19 mouse cellular contexts compared by ENCODE assay signal in genomic region chr13:41561024-41561423, GRCm38 (mm10). TPM values are rescaled to one million over a fixed set of nuclear protein-coding genes. Genes with fewer than 3 reads are reported as not detected.
A peak's percentile ranks its signal among the peaks of the same experiment; 100 is the strongest.
DNase-seq lines count a peak whose midpoint lies in the region; ATAC-seq lines count a peak whose summit lies in the region.
"Had no signal": no experiment of that assay in that cellular context is flagged by ENCODE, and none has a peak within 500 bp of the region (broad histone marks: within the 10 kb centered on the region; RNA-seq: fewer than 3 reads in every experiment).

No protein-coding gene starts in this region.

- peak; percentile 18 for DNase-seq in 3T3-L1 (ENCODE audit: low read depth, low spot score)
- DNase-seq in 416B (ENCODE audit: low read depth) = peak; percentile 44
- no peak for DNase-seq in urinary bladder, adult 2 months (ENCODE audit: low spot score)
- no peak for DNase-seq in cerebellum, postnatal 4 days (ENCODE audit: low spot score in 2 of 2)
- no peak for DNase-seq in adrenal gland, postnatal 14 days
- DNase-seq: adrenal gland, adult 2 months; adrenal gland, postnatal 10 days; adrenal gland, postnatal 36 days; cerebellum, adult 18-20 months; cerebellum, adult 8-10 months; cerebellum, adult 9-11 months; cerebellum, postnatal 14 days; cerebellum, postnatal 36 days; forebrain, postnatal 0 days had no signal

- peak; percentile 50 for ATAC-seq in granulocyte monocyte progenitor cell, adult 5-6 weeks (replicated peaks; ENCODE audit: poor library complexity, severe bottlenecking)
- peak; percentile 48 for ATAC-seq in megakaryocyte progenitor cell, adult 5-6 weeks (replicated peaks; ENCODE audit: poor library complexity)
- ATAC-seq: forebrain, embryonic 13.5 days; forebrain, embryonic 15.5 days; forebrain, postnatal 0 days; Patski had no signal

RNA-seq across cellular contexts. Expression of gene Tmem170b, which starts 44.7 kb away (rescaled TPM):
- total RNA-seq in granulocyte monocyte progenitor cell, adult 5-6 weeks (2014; fragmentation: Nextera tagmentation) = 23.8 and 24.3 TPM in 2 replicates
- 20.8 and 24.3 TPM in 2 replicates for total RNA-seq in granulocyte monocyte progenitor cell, adult 5-6 weeks (2017)
- total RNA-seq in megakaryocyte progenitor cell, adult 5-6 weeks (2015) = 27.3 and 31.5 TPM in 2 replicates
- total RNA-seq in megakaryocyte progenitor cell, adult 5-6 weeks (2017) = 18.9 and 22.4 TPM in 2 replicates
- 4.0 and 5.3 TPM in 2 replicates for polyA plus RNA-seq in urinary bladder, adult 2 months (2012; rRNA removed)
- total RNA-seq in adrenal gland, postnatal 14 days (2021) = 21.9 and 22.8 TPM in 2 replicates

Comparison
In these comparisons a context has a peak if more than half of its experiments do, and no peak if none do; other contexts are left out.
1. DNase-seq: peak in 3T3-L1 (single experiment) and 416B (single experiment); none in urinary bladder, adult 2 months (single experiment), cerebellum, postnatal 4 days (0 of 2) and adrenal gland, postnatal 14 days (single experiment).